Mouse (Mus musculus) small intestine, adult 2 months (tissue): ENCODE measurements at regions not wholly inside any gene's neighbourhood (a gene's known extent, or its start where the extent isn't known, plus 50 kb on each side); places are given as distances from the start of the nearest gene placed in this dataset.

Experiments
- CTCF ChIP-seq: fragments of 200-500 bp; IDR thresholded peaks from 2 replicates; pipeline ENCODE4 v1.5.1; 2012; ENCODE audit warnings: low read depth, mild to moderate bottlenecking, control low read depth, inconsistent platforms, low read length, moderate library complexity, mixed read lengths; ENCODE audit not compliant: insufficient replicate concordance, insufficient read length; ENCODE audit errors: extremely low read depth
- POLR2A ChIP-seq: fragments of 200-500 bp; IDR thresholded peaks from 2 replicates; pipeline ENCODE4 v1.6.1; 2012; ENCODE audit warnings: low read depth, mild to moderate bottlenecking, control low read depth, inconsistent platforms, low read length, moderate library complexity

GRCm38 (mm10) chr9:113455577-113455976 lies 252.5 kb downstream of the Pdcd6ip start:
- TF ChIP-seq CTCF: no peak
- TF ChIP-seq POLR2A: no peak
